Comparison of ENCODE assay signal across 11 mouse cellular contexts in the genomic region with DNA sequence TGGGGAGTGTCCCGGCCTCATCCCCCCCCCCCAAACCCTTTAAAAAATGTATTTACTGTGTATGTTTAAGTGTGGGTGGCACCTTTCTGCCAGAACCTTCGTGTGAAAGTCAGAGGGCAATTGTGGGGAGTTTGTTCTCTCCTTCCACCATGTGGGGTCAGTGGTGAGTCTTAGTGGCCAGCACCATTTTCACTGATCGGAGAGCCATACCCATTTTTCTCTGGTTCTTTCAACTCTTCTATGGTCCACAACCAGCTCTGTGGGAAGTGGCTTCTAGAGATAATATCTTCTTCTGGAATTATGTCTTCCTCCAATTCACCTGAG. TPM values are rescaled to one million over a fixed set of nuclear protein-coding genes. Genes with fewer than 3 reads are reported as not detected.
DNase-seq lines count a peak whose midpoint lies in the region; ATAC-seq lines count a peak whose summit lies in the region.
"Had no signal": no experiment of that assay in that cellular context is flagged by ENCODE, and none has a peak within 500 bp of the region (broad histone marks: within the 10 kb centered on the region; RNA-seq: fewer than 3 reads in every experiment).

No protein-coding gene starts in this region.

- no peak for ATAC-seq in neural tube, embryonic 15.5 days (ENCODE audit: low FRiP score)

- no peak overlapping the region for H3K9ac ChIP-seq in neural tube, embryonic 15.5 days (replicated peaks)

- H3K27ac ChIP-seq in neural tube, embryonic 15.5 days (replicated peaks) = no peak overlapping the region

- WGBS in neural tube, embryonic 15.5 days = 21% methylated on average over 3 of the region's 3 CpGs

- no peaks in the 10 kb centered on the region for H3K9me3 ChIP-seq in neural tube, embryonic 15.5 days (replicated peaks)

- DNase-seq in cerebellum, postnatal 10 days = peak; percentile 59 to 61
- no peak for DNase-seq in cerebellum, adult 9-11 months
- DNase-seq in neural tube, embryonic 10.5 days (ENCODE audit: extremely low spot score, low spot score) = peak; percentile 25
- peak; percentile 36 to 58 for DNase-seq in heart, postnatal 14 days
- DNase-seq in lung, postnatal 4 days = peak; percentile 22 to 58
- DNase-seq in left cerebral cortex, postnatal 25 days (ENCODE audit: low spot score in 2 of 2) = no peak
- no peak for DNase-seq in cerebellum, adult 11 months

- H3K27me3 ChIP-seq in neural tube, embryonic 15.5 days (replicated peaks) = no peaks in the 10 kb centered on the region; the same call in 1 of the 2 replicates
- H3K27me3 ChIP-seq: Patski had no signal

- intact Hi-C loops in heart, postnatal 14 days (cut with DNase I) = loop anchor here (1.0 to 2.0 kb wide), 3 partner anchors 25 to 114 kb away; no protein-coding TSS in a partner anchor
- intact Hi-C loops in left cerebral cortex, postnatal 25 days (cut with DNase I) = loop anchor here (1.0 to 2.0 kb wide), 3 partner anchors 25 to 115 kb away; no protein-coding TSS in a partner anchor

- no peak overlapping the region for H3K4me2 ChIP-seq in neural tube, embryonic 15.5 days

- peaks cover 2% of the 10 kb centered on the region; the same call in 1 of the 2 replicates for H3K4me1 ChIP-seq in neural tube, embryonic 15.5 days

- H3K36me3 ChIP-seq in neural tube, embryonic 15.5 days = no peaks in the 10 kb centered on the region

- H3K4me3 ChIP-seq in neural tube, embryonic 15.5 days (replicated peaks) = no peak overlapping the region
- H3K4me3 ChIP-seq: myocyte had no signal

RNA-seq across cellular contexts. Expression of gene C3, which starts 8.1 kb away (rescaled TPM):
- 3.7 and 4.0 TPM in 2 replicates for polyA plus RNA-seq in neural tube, embryonic 15.5 days (2015; fragmentation: Nextera tagmentation; extraction: Ambion mirVana)
- total RNA-seq in heart, postnatal 14 days (2021) = 10 to 100 TPM; 47.9 to 65.0 TPM
- under 1 TPM; 0.41 to 0.48 TPM for total RNA-seq in left cerebral cortex, postnatal 25 days (2021)

RNA-seq across cellular contexts. Expression of gene Tnfsf14, which starts 25.9 kb away (rescaled TPM):
- 0.37 TPM in 1 of 2 replicates, not detected in the other for polyA plus RNA-seq in neural tube, embryonic 15.5 days (2015; fragmentation: Nextera tagmentation; extraction: Ambion mirVana)
- under 1 TPM in 1 of 2 experiments, not detected in 1; 0.22 TPM for total RNA-seq in heart, postnatal 14 days (2021)
- not detected for total RNA-seq in left cerebral cortex, postnatal 25 days (2021)
- polyA plus RNA-seq: heart, embryonic 14.5 days; myocyte; Patski had no signal

RNA-seq across cellular contexts. Expression of gene Gpr108, which starts 28.4 kb away (rescaled TPM):
- polyA plus RNA-seq in neural tube, embryonic 15.5 days (2015; fragmentation: Nextera tagmentation; extraction: Ambion mirVana) = 23.3 and 27.6 TPM in 2 replicates
- 10 to 100 TPM; 25.9 to 26.8 TPM for total RNA-seq in heart, postnatal 14 days (2021)
- total RNA-seq in left cerebral cortex, postnatal 25 days (2021) = 10 to 100 TPM; 21.5 to 24.0 TPM

RNA-seq across cellular contexts. Expression of gene Trip10, which starts 29.4 kb away (rescaled TPM):
- 9.3 and 15.9 TPM in 2 replicates for polyA plus RNA-seq in neural tube, embryonic 15.5 days (2015; fragmentation: Nextera tagmentation; extraction: Ambion mirVana)
- 10 to 100 TPM; 72.3 to 77.5 TPM for total RNA-seq in heart, postnatal 14 days (2021)
- total RNA-seq in left cerebral cortex, postnatal 25 days (2021) = 1 to 10 TPM; 6.5 to 7.3 TPM

RNA-seq across cellular contexts. Expression of gene Vav1, which starts 59.1 kb away (rescaled TPM):
- polyA plus RNA-seq in neural tube, embryonic 15.5 days (2015; fragmentation: Nextera tagmentation; extraction: Ambion mirVana) = 1.6 and 10.9 TPM in 2 replicates
- total RNA-seq in heart, postnatal 14 days (2021) = 1 to 10 TPM; 2.2 to 5.5 TPM
- 1 to 10 TPM; 2.9 to 4.3 TPM for total RNA-seq in left cerebral cortex, postnatal 25 days (2021)
- polyA plus RNA-seq: myocyte, Patski had no signal

Comparison
In these comparisons a context has a peak if more than half of its experiments do, and no peak if none do; other contexts are left out.
1. DNase-seq: peak in cerebellum, postnatal 10 days (2 of 2), neural tube, embryonic 10.5 days (single experiment), heart, postnatal 14 days (2 of 2) and lung, postnatal 4 days (2 of 2); none in cerebellum, adult 9-11 months (single experiment), left cerebral cortex, postnatal 25 days (0 of 2) and cerebellum, adult 11 months (single experiment).
2. RNA of gene C3, which starts 8.1 kb away (total RNA-seq): 47.9 to 65.0 TPM in heart, postnatal 14 days; 0.41 to 0.48 TPM in left cerebral cortex, postnatal 25 days; every median in the first group is over 10 times any median in the second.